Mouse (Mus musculus) stomach, postnatal 0 days (tissue): ENCODE data around the gene Sgip1.

Experiments used
- CTCF ChIP-seq: IDR thresholded peaks from 2 replicates; pipeline ENCODE4 v1.5.1; 2016; ENCODE audit warnings: antibody characterized with exemption, low read depth, mild to moderate bottlenecking, moderate library complexity
- EP300 ChIP-seq: optimal IDR thresholded peaks from 2 replicates; pipeline ENCODE3; 2016; ENCODE audit warnings: antibody characterized with exemption

GRCm38 (mm10) chr4:102969599-102969998, 228.5 kb downstream of the Sgip1 start:
- TF ChIP-seq CTCF: no peak
- no peak for TF ChIP-seq EP300
